Mouse (Mus musculus) forebrain, embryonic 14.5 days (tissue): ENCODE results near the gene Hdac5. TPM values are rescaled to one million over a fixed set of nuclear protein-coding genes. Genes with fewer than 3 reads are reported as not detected.

ENCODE experiments used
- ATAC-seq: fragments of 200-750 bp; cut with Nextera tagmentation; 2 replicates; pipeline ENCODE4 v1.8.0; 2017; ENCODE audit warnings: mild to moderate bottlenecking, moderate library complexity
- DNase-seq: peaks from one replicate; pipeline ENCODE4 v3.0.0-alpha.2; 2015; ENCODE audit warnings: low spot score
- H3K27ac ChIP-seq: fragments of 300-500 bp; sonication (generic); 2 replicates; pipeline ENCODE4 v1.5.1; 2014; ENCODE audit warnings: low read depth, mild to moderate bottlenecking, control low read depth, low read length, moderate library complexity
- H3K27me3 ChIP-seq: fragments of 300-500 bp; sonication (generic); replicated peaks from 2 replicates; pipeline ENCODE4 v1.6.1; 2014; ENCODE audit warnings: low read length, control low read depth, mixed read lengths; ENCODE audit not compliant: control insufficient read depth, insufficient read depth
- H3K36me3 ChIP-seq: fragments of 300-500 bp; sonication (generic); 2 replicates; pipeline ENCODE4 v1.6.1; 2014; ENCODE audit warnings: low read length, control low read depth; ENCODE audit not compliant: control insufficient read depth, insufficient read depth
- H3K4me1 ChIP-seq: fragments of 300-500 bp; sonication (generic); 2 replicates; pipeline ENCODE4 v1.6.1; 2014; ENCODE audit warnings: antibody characterized with exemption, low read length, control low read depth; ENCODE audit not compliant: control insufficient read depth, insufficient read depth
- H3K4me2 ChIP-seq: fragments of 300-500 bp; sonication (generic); 2 replicates; pipeline ENCODE4 v1.6.1; 2014; ENCODE audit warnings: mild to moderate bottlenecking, control low read depth, low read length
- H3K4me3 ChIP-seq: fragments of 300-500 bp; sonication (generic); 2 replicates; pipeline ENCODE4 v1.5.1; 2014; ENCODE audit warnings: low read depth, low read length, control low read depth
- H3K9ac ChIP-seq: fragments of 300-500 bp; sonication (generic); 2 replicates; pipeline ENCODE4 v1.6.1; 2014; ENCODE audit warnings: mild to moderate bottlenecking, low read length, control low read depth, moderate library complexity
- H3K9me3 ChIP-seq: fragments of 300-500 bp; sonication (generic); replicated peaks from 2 replicates; pipeline ENCODE4 v1.6.1; 2016; ENCODE audit warnings: low read length, control low read depth, mixed read lengths; ENCODE audit not compliant: control insufficient read depth
- WGBS: fragments of 180-500 bp; shearing (Covaris S2); extraction: QIAGEN DNeasy Blood & Tissue Kit; methylation state at CpG from one replicate; pipeline ENCODE4 v1.1.7; 2014; 5-methylcytosine and 5-hydroxymethylcytosine counted together
- polyA plus RNA-seq: library from polyadenylated mRNA; unstranded; fragments of >200 nt; fragmentation: Nextera tagmentation; extraction: Ambion mirVana; gene quantifications from 2 replicates; pipeline ENCODE4 v1.2.1, GENCODE M21; 2014

Hdac5 gene
- polyA plus RNA-seq, 1 experiment from 2014 or later = 38.9 TPM

GRCm38 (mm10) chr11:102263211-102263610 lies 33.2 kb upstream of the Hdac5 start:
- Histone ChIP-seq H3K4me2 (no peak overlapping the region), H3K4me3 (no peak overlapping the region), H3K4me1 (0 out of 2 replicates have a peak, but pooled peaks cover 4% of the 10 kb centered on the region), H3K27ac (no peak overlapping the region), H3K27me3 (no peaks in the 10 kb centered on the region), H3K9ac (no peak overlapping the region), H3K9me3 (no peaks in the 10 kb centered on the region), H3K36me3 (peaks cover 18% of the 10 kb centered on the region)
- DNase-seq (no peak), ATAC-seq (no peak)
- WGBS = 90% methylated on average over 7 of the region's 7 CpGs

DNA sequence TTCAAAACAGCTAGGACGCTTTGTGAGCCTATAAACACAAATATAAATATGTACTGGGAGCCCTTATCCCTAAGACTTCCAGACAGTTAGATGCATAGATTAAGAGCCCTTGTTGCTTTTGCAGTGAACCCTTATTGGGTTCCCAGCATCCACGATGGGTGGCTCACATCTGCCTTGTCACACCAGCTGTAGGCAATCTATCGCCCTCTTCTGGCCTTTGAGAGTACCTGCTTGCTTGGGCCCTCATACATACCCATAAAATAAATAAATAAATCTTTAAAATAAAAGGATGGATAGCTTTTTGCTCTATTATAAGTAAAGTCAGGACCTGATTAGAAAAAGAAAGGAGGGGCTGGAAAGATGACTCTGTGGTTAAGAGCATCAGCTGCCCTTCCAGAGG lies 28.6 kb upstream of the Hdac5 start:
- Histone ChIP-seq H3K36me3 (peaks cover 22% of the 10 kb centered on the region), H3K4me1 (no peaks in the 10 kb centered on the region), H3K27ac (no peak overlapping the region), H3K9ac (no peak overlapping the region), H3K4me2 (no peak overlapping the region), H3K4me3 (no peak overlapping the region), H3K9me3 (no peaks in the 10 kb centered on the region), H3K27me3 (no peaks in the 10 kb centered on the region)
- 89% methylated on average over 3 of the region's 3 CpGs for WGBS
- ATAC-seq = no peak
- DNase-seq = no peak

GRCm38 (mm10) chr11:102258095-102258494 lies 28.1 kb upstream of the Hdac5 start:
- H3K9ac ChIP-seq = no peak overlapping the region
- WGBS = 83% methylated on average over 6 of the region's 6 CpGs
- H3K27me3 ChIP-seq = no peaks in the 10 kb centered on the region
- H3K27ac ChIP-seq = 0 out of 2 replicates have a peak overlapping the region, but pooled peaks have one; percentile 21
- H3K4me3 ChIP-seq = no peak overlapping the region
- ATAC-seq (no peak), DNase-seq (no peak)
- H3K36me3 ChIP-seq = peaks cover 22% of the 10 kb centered on the region
- no peak overlapping the region for H3K4me2 ChIP-seq
- H3K9me3 ChIP-seq = no peaks in the 10 kb centered on the region
- H3K4me1 ChIP-seq = no peaks in the 10 kb centered on the region

- Histone ChIP-seq H3K4me3 (no peak overlapping the region), H3K9ac (no peak overlapping the region; the same call in 1 of the 2 replicates), H3K9me3 (no peaks in the 10 kb centered on the region), H3K4me1 (no peaks in the 10 kb centered on the region), H3K27me3 (no peaks in the 10 kb centered on the region), H3K4me2 (no peak overlapping the region), H3K27ac (peak overlapping the region; percentile 21; the same call in 1 of the 2 replicates), H3K36me3 (peaks cover 20% of the 10 kb centered on the region)
- WGBS = 24% methylated on average over 9 of the region's 9 CpGs
- DNase-seq = peak; percentile 43
- no peak; the same call in 1 of the 2 replicates for ATAC-seq
Measured at GRCm38 (mm10) chr11:102257514-102257913, 27.5 kb upstream of the Hdac5 start.

DNA sequence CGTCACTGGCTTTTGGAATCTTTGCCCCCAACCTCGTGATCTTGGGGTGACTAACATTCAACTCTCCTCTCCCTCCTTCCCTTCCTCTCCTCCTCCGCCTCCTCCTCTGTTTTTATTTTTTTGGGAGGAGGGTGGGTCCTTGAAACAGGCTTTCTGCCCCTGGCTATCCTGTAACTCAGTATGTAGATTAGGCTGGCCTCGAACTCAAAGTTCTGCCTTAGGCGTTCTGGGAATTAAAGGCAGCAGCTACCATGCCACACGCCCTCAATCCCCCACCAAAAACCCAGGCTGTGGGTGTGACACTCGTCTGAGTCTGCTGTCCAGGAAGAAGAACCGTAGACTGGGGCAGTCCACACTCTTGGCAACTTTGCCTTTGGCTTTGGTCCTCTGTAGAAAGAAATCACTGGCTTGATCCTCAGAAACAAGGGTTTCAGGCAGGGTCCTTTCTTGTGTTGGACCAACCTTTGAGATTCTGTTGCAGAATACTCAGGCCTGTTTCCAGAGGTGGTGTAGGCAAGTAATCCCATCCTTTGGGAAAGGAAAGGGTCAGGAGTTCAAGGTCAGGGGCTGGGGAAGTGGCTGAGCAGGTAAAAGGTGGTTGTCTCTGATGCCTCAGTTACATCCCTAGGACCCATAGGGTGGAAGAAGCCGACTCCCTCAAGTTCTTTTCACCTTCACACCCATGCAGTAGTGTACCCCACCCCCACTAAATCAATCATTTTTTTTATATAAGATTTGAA lies 19.6 kb upstream of the Hdac5 start:
- H3K27me3 ChIP-seq = no peaks in the 10 kb centered on the region
- H3K27ac ChIP-seq = no peak overlapping the region
- H3K4me2 ChIP-seq = peak overlapping the region; percentile 82
- ATAC-seq = no peak
- peak overlapping the region; percentile 61 for H3K9ac ChIP-seq
- DNase-seq = no peak
- peak overlapping the region; percentile 53 for H3K4me3 ChIP-seq
- peaks cover 19% of the 10 kb centered on the region for H3K4me1 ChIP-seq
- 12% methylated on average over 9 of the region's 9 CpGs for WGBS
- H3K9me3 ChIP-seq = no peaks in the 10 kb centered on the region
- no peaks in the 10 kb centered on the region for H3K36me3 ChIP-seq

- no peaks in the 10 kb centered on the region for H3K9me3 ChIP-seq
- peaks cover 21% of the 10 kb centered on the region for H3K4me1 ChIP-seq
- H3K4me2 ChIP-seq = peak within 1 kb of the TSS; percentile 82
- peak; percentile 96 for DNase-seq
- H3K9ac ChIP-seq = peak within 1 kb of the TSS; percentile 61
- WGBS = under 1% methylated on average over 41 of the region's 41 CpGs
- peak; percentile 80 for ATAC-seq
- peak within 1 kb of the TSS; percentile 53 for H3K4me3 ChIP-seq
- no peaks in the 10 kb centered on the region for H3K27me3 ChIP-seq
- H3K27ac ChIP-seq = no peak within 1 kb of the TSS
- no peaks in the 10 kb centered on the region for H3K36me3 ChIP-seq
Measured at GRCm38 (mm10) chr11:102248630-102249230, 18.8 kb upstream of the Hdac5 start, which contains the start of gene BC030867. TSS of gene BC030867 (plus strand) at chr11:102248882.

DNA sequence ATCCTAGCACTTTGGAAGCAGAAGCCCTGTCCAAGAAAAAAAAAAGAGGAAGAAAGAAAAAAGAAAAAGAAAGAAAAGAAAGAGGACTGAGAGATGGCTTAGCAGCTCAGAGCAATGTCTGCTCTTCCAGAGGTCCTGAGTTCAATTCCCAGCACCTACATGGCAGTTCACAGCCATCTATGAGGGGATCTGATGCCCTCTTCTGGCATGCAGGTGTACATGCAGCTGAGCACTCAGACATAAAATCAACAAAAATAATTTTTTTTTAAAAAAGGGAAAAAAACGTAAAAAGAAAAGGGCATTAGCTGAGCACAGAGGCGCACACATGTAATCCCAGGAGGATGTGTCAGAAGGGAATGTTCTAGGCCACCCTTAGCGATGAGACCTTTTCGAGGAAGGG lies 16.9 kb upstream of the Hdac5 start:
- Histone ChIP-seq H3K4me2 (no peak overlapping the region), H3K9me3 (no peaks in the 10 kb centered on the region), H3K9ac (no peak overlapping the region), H3K27ac (no peak overlapping the region), H3K4me1 (peaks cover 21% of the 10 kb centered on the region), H3K27me3 (no peaks in the 10 kb centered on the region), H3K4me3 (no peak overlapping the region), H3K36me3 (no peaks in the 10 kb centered on the region)
- ATAC-seq (no peak), DNase-seq (no peak)
- WGBS = 88% methylated on average over 4 of the region's 4 CpGs

DNA sequence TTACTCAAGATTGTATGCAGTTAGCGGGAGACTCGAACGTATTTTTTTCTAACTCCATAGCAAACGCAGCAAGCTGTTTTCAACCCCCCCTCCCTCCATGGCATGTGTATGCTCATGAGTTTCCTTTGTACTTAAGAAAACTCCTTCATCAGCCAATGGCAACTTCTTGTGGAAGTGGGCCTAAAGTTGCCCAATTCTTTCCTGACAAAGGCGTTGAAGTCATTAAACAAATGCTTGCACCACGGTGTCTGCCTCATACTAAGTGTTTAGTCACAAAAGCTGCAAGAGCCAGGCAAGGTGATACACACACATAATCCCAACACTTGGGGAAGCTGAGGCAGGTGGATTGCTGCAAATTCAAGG lies 16.3 kb upstream of the Hdac5 start:
- no peak for ATAC-seq
- Histone ChIP-seq H3K4me1 (peaks cover 21% of the 10 kb centered on the region), H3K4me3 (no peak overlapping the region), H3K9me3 (no peaks in the 10 kb centered on the region), H3K4me2 (no peak overlapping the region), H3K9ac (no peak overlapping the region), H3K36me3 (no peaks in the 10 kb centered on the region), H3K27ac (no peak overlapping the region), H3K27me3 (no peaks in the 10 kb centered on the region)
- 78% methylated on average over 6 of the region's 6 CpGs for WGBS
- no peak for DNase-seq
